Comparison of ENCODE assay signal across 8 mouse cellular contexts in the genomic region with DNA sequence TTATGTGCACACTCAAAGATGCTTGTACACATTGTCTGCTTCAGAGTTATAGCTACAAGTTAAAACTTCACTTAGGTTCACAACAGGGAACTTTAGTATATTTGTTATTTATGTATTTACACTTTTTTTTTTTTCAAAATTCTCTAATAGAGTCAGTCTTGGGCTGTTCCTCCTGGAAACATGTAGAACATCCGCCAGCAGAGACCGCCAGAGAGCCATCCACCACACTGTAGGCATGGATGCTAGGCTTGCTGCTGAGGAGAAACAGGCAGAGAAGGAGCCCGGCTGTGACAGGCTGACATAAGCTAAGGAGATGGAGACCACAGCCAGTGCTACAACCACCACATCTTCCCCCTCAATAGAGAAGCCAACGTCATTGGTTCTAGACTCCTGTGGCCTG. TPM values are rescaled to one million over a fixed set of nuclear protein-coding genes. Genes with fewer than 3 reads are reported as not detected.
DNase-seq lines count a peak whose midpoint lies in the region; ATAC-seq and TF ChIP-seq lines count a peak whose summit lies in the region.

No protein-coding gene starts in this region.

- no peaks in the 10 kb centered on the region for H3K9me3 ChIP-seq in liver, embryonic 12.5 days (replicated peaks)
- no peaks in the 10 kb centered on the region for H3K9me3 ChIP-seq in limb, embryonic 10.5 days (replicated peaks)
- no peaks in the 10 kb centered on the region for H3K9me3 ChIP-seq in midbrain, embryonic 16.5 days (replicated peaks; ENCODE audit: control insufficient read depth, low read length, poor library complexity, severe bottlenecking)

- no peak overlapping the region for H3K4me2 ChIP-seq in liver, embryonic 12.5 days
- no peak overlapping the region for H3K4me2 ChIP-seq in midbrain, embryonic 16.5 days (ENCODE audit: low read length)

- no peak overlapping the region for H3K27ac ChIP-seq in liver, embryonic 12.5 days
- H3K27ac ChIP-seq in kidney, adult 2 months (ENCODE audit: insufficient read depth, low read depth, low read length) = no peak overlapping the region
- 0 out of 2 replicates have a peak overlapping the region, but pooled peaks have one; percentile 15 for H3K27ac ChIP-seq in limb, embryonic 10.5 days
- no peak overlapping the region for H3K27ac ChIP-seq in midbrain, embryonic 16.5 days (ENCODE audit: low read length)

- no peak for TF ChIP-seq POLR2A in kidney, adult 2 months (IDR thresholded peaks at IDR 0.05; ENCODE audit: low read depth, low read length)

- H3K4me3 ChIP-seq in liver, embryonic 12.5 days = no peak overlapping the region
- no peak overlapping the region for H3K4me3 ChIP-seq in kidney, adult 2 months (ENCODE audit: insufficient read depth, low read depth, low read length)
- no peak overlapping the region for H3K4me3 ChIP-seq in limb, embryonic 10.5 days
- H3K4me3 ChIP-seq in midbrain, embryonic 16.5 days (ENCODE audit: low read depth, low read length) = no peak overlapping the region

- peaks cover 12% of the 10 kb centered on the region for H3K4me1 ChIP-seq in liver, embryonic 12.5 days
- peaks cover 3% of the 10 kb centered on the region; the same call in 1 of the 2 replicates for H3K4me1 ChIP-seq in kidney, adult 2 months (ENCODE audit: control insufficient read depth, insufficient read depth, low read length)
- peaks cover 4% of the 10 kb centered on the region; the same call in 1 of the 2 replicates for H3K4me1 ChIP-seq in limb, embryonic 10.5 days
- peaks cover 10% of the 10 kb centered on the region for H3K4me1 ChIP-seq in midbrain, embryonic 16.5 days (ENCODE audit: control insufficient read depth, insufficient read depth, low read length)

- H3K9ac ChIP-seq in liver, embryonic 12.5 days = no peak overlapping the region
- no peak overlapping the region for H3K9ac ChIP-seq in midbrain, embryonic 16.5 days (ENCODE audit: low read depth, low read length)

- peak; percentile 82 for TF ChIP-seq CTCF in kidney, adult 2 months (conservative IDR thresholded peaks at IDR 0.05; ENCODE audit: insufficient read depth, insufficient read length, low read depth, low read length)

- no peaks in the 10 kb centered on the region for H3K36me3 ChIP-seq in liver, embryonic 12.5 days
- H3K36me3 ChIP-seq in kidney, adult 2 months (ENCODE audit: control insufficient read depth, insufficient read depth, low read length) = no peaks in the 10 kb centered on the region
- H3K36me3 ChIP-seq in limb, embryonic 10.5 days = no peaks in the 10 kb centered on the region
- no peaks in the 10 kb centered on the region for H3K36me3 ChIP-seq in midbrain, embryonic 16.5 days (ENCODE audit: control insufficient read depth, insufficient read depth, low read length)

- DNase-seq in liver = peak; percentile 67
- DNase-seq in embryo, embryonic 10 days (ENCODE audit: low spot score) = peak; percentile 85
- peak; percentile 75 for DNase-seq in gastrocnemius, postnatal 36 days
- DNase-seq in kidney, adult 2 months = peak; percentile 84
- DNase-seq in limb, embryonic 10.5 days (ENCODE audit: low spot score) = peak; percentile 85
- peak; percentile 14 to 58 for DNase-seq in spleen, postnatal 14 days (ENCODE audit: low spot score in 2 of 2)

- intact Hi-C loops in gastrocnemius, postnatal 36 days (cut with DNase I) = loop anchor here (10.0 kb wide), 3 partner anchors 397 to 677 kb away; partner anchors contain the start of gene Ssbp2

- WGBS in liver, embryonic 12.5 days (ENCODE audit: insufficient replicate concordance) = 5% methylated on average over 4 of the region's 4 CpGs
- WGBS in kidney, adult 2 months = 11% methylated on average over 4 of the region's 4 CpGs
- 8% methylated on average over 4 of the region's 4 CpGs for WGBS in limb, embryonic 10.5 days
- 4% methylated on average over 4 of the region's 4 CpGs for WGBS in midbrain, embryonic 16.5 days

- H3K27me3 ChIP-seq in liver, embryonic 12.5 days (replicated peaks) = no peaks in the 10 kb centered on the region
- H3K27me3 ChIP-seq in kidney, adult 2 months (replicated peaks; ENCODE audit: control insufficient read depth, insufficient read depth, low read length) = no peaks in the 10 kb centered on the region
- no peaks in the 10 kb centered on the region for H3K27me3 ChIP-seq in limb, embryonic 10.5 days (ENCODE audit: low read depth, poor library complexity, severe bottlenecking)
- H3K27me3 ChIP-seq in midbrain, embryonic 16.5 days (ENCODE audit: control insufficient read depth, insufficient read depth, low read depth, low read length) = no peaks in the 10 kb centered on the region

- no peak for ATAC-seq in liver, embryonic 12.5 days
- ATAC-seq in midbrain, embryonic 16.5 days = peak; percentile 95

RNA-seq across cellular contexts. Expression of gene Rps23, which starts 44.7 kb away (rescaled TPM):
- 239 and 250 TPM in 2 replicates for polyA plus RNA-seq in liver, embryonic 12.5 days (2016; fragmentation: Nextera tagmentation; extraction: Ambion mirVana)
- 100 to 1,000 TPM; 142 to 205 TPM for total RNA-seq in gastrocnemius, postnatal 36 days (2021)
- 185 and 257 TPM in 2 replicates for polyA plus RNA-seq in kidney, adult 2 months (2012; rRNA removed)
- polyA plus RNA-seq in limb, embryonic 10.5 days (2016; fragmentation: Nextera tagmentation; extraction: Ambion mirVana) = 214 and 252 TPM in 2 replicates
- polyA plus RNA-seq in midbrain, embryonic 16.5 days (2015; fragmentation: Nextera tagmentation; extraction: Ambion mirVana) = 81.0 and 95.8 TPM in 2 replicates
